Mouse (Mus musculus) stomach, postnatal 0 days (tissue): Measurements from ENCODE around the gene Itprip. TPM values are rescaled to one million over a fixed set of nuclear protein-coding genes. Genes with fewer than 3 reads are reported as not detected.

Experiments
- ATAC-seq: fragments of 200-750 bp; cut with Nextera tagmentation; 2 replicates; pipeline ENCODE4 v1.8.0; 2017; ENCODE audit not compliant: low FRiP score, low TSS enrichment
- DNase-seq: peaks from one replicate; pipeline ENCODE4 v3.0.0-alpha.2; 2016; ENCODE audit warnings: low spot score
- H3K27ac ChIP-seq: fragments of 300-500 bp; sonication (generic); replicated peaks from 2 replicates; pipeline ENCODE4 v1.5.1; 2014; ENCODE audit warnings: mild to moderate bottlenecking, control low read depth
- H3K27me3 ChIP-seq: fragments of 300-500 bp; sonication (generic); 2 replicates; pipeline ENCODE4 v1.6.1; 2014; ENCODE audit warnings: low read length; ENCODE audit not compliant: control insufficient read depth, insufficient read depth
- H3K36me3 ChIP-seq: fragments of 300-500 bp; sonication (generic); 2 replicates; pipeline ENCODE4 v1.6.1; 2014; ENCODE audit warnings: low read length, mixed read lengths; ENCODE audit not compliant: control insufficient read depth, insufficient read depth
- H3K4me1 ChIP-seq: fragments of 300-500 bp; sonication (generic); replicated peaks from 2 replicates; pipeline ENCODE4 v1.6.1; 2014; ENCODE audit warnings: antibody characterized with exemption; ENCODE audit not compliant: control insufficient read depth, insufficient read depth
- H3K4me2 ChIP-seq: fragments of 300-500 bp; sonication (generic); replicated peaks from 2 replicates; pipeline ENCODE4 v1.6.1; 2014; ENCODE audit warnings: low read depth, mild to moderate bottlenecking, control low read depth, moderate library complexity
- H3K4me3 ChIP-seq: fragments of 300-500 bp; sonication (generic); 2 replicates; pipeline ENCODE4 v1.5.1; 2014; ENCODE audit warnings: low read depth, low read length, control low read depth
- H3K9ac ChIP-seq: fragments of 300-500 bp; sonication (generic); 2 replicates; pipeline ENCODE4 v1.6.1; 2014; ENCODE audit warnings: mild to moderate bottlenecking, low read length, control low read depth, mixed read lengths
- H3K9me3 ChIP-seq: fragments of 300-500 bp; sonication (generic); 2 replicates; pipeline ENCODE4 v1.6.1; 2016; ENCODE audit warnings: low read length; ENCODE audit not compliant: control insufficient read depth
- CTCF ChIP-seq: IDR thresholded peaks from 2 replicates; pipeline ENCODE4 v1.5.1; 2016; ENCODE audit warnings: antibody characterized with exemption, low read depth, mild to moderate bottlenecking, moderate library complexity
- EP300 ChIP-seq: optimal IDR thresholded peaks from 2 replicates; pipeline ENCODE3; 2016; ENCODE audit warnings: antibody characterized with exemption
- WGBS: fragments of 180-500 bp; shearing (Covaris S2); extraction: QIAGEN DNeasy Blood & Tissue Kit; methylation state at CpG from one replicate; pipeline ENCODE4 v1.1.7; 2014; 5-methylcytosine and 5-hydroxymethylcytosine counted together
- polyA plus RNA-seq: library from polyadenylated mRNA; unstranded; fragments of >200 nt; fragmentation: Nextera tagmentation; extraction: Ambion mirVana; gene quantifications from 2 replicates; pipeline ENCODE4 v1.2.1, GENCODE M21; 2015

The Itprip gene
- polyA plus RNA-seq, 1 experiment from 2014 or later: 7.9 TPM

GRCm38 (mm10) chr19:47919966-47920375, 872 bp upstream of the Itprip start:
- Histone ChIP-seq H3K9me3 (no peaks in the 10 kb centered on the region), H3K4me2 (peak overlapping the region; percentile 83), H3K27ac (peak overlapping the region; percentile 97), H3K27me3 (no peaks in the 10 kb centered on the region), H3K4me3 (peak overlapping the region; percentile 80), H3K4me1 (0 out of 2 replicates have a peak, but pooled peaks cover 8% of the 10 kb centered on the region), H3K36me3 (no peaks in the 10 kb centered on the region), H3K9ac (peak overlapping the region; percentile 80)
- WGBS: 0% methylated on average over 8 of the region's 8 CpGs
- ATAC-seq (no peak; the same call in 1 of the 2 replicates), DNase-seq (no peak)
- TF ChIP-seq CTCF: no peak
- no peak for TF ChIP-seq EP300

GRCm38 (mm10) chr19:47918455-47919101, 521 bp downstream of the Itprip start:
- no peaks in the 10 kb centered on the region for H3K27me3 ChIP-seq
- no peaks in the 10 kb centered on the region for H3K36me3 ChIP-seq
- peak overlapping the region; percentile 97 for H3K27ac ChIP-seq
- H3K4me3 ChIP-seq: peak overlapping the region; percentile 80
- no peak; the same call in 1 of the 2 replicates for ATAC-seq
- H3K4me1 ChIP-seq: 0 out of 2 replicates have a peak, but pooled peaks cover 8% of the 10 kb centered on the region
- H3K4me2 ChIP-seq: peak overlapping the region; percentile 83
- WGBS: under 1% methylated on average over 25 of the region's 29 CpGs
- no peak for TF ChIP-seq EP300
- no peak for TF ChIP-seq CTCF
- DNase-seq: no peak
- no peaks in the 10 kb centered on the region for H3K9me3 ChIP-seq
- H3K9ac ChIP-seq: peak overlapping the region; percentile 80

GRCm38 (mm10) chr19:47918016-47918415, 1.1 kb downstream of the Itprip start:
- H3K9ac ChIP-seq: peak overlapping the region; percentile 80
- DNase-seq: no peak
- peak overlapping the region; percentile 83 for H3K4me2 ChIP-seq
- no peaks in the 10 kb centered on the region for H3K9me3 ChIP-seq
- no peaks in the 10 kb centered on the region for H3K36me3 ChIP-seq
- ATAC-seq: no peak
- peak overlapping the region; percentile 80 for H3K4me3 ChIP-seq
- TF ChIP-seq CTCF: no peak
- TF ChIP-seq EP300: no peak
- 22% methylated on average over 9 of the region's 9 CpGs for WGBS
- peak overlapping the region; percentile 97; the same call in 1 of the 2 replicates for H3K27ac ChIP-seq
- H3K27me3 ChIP-seq: no peaks in the 10 kb centered on the region
- 0 out of 2 replicates have a peak, but pooled peaks cover 8% of the 10 kb centered on the region for H3K4me1 ChIP-seq

DNA sequence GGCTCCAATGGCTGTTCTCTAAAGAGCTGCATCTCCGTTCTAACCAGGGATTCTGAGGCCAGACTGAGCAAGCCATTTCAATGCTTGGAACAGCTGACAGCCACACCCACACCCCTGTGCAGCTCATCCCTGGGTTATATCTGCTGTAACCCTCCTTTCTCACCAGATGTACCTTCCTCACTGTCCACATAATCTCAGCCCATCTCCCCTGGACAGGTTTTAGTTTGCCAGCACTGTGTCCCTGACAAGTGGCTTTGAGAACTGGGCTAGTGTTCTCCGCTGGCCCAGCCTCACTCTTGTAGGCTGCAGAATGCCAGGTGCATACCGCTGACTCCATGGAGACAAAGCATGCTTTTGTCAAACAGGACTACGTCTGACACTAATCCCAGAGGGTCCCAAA, 1.7 kb downstream of the Itprip start:
- WGBS: 36% methylated on average over 4 of the region's 4 CpGs
- Histone ChIP-seq H3K4me2 (peak overlapping the region; percentile 83), H3K27ac (no peak overlapping the region), H3K36me3 (no peaks in the 10 kb centered on the region), H3K9ac (no peak overlapping the region), H3K27me3 (no peaks in the 10 kb centered on the region), H3K4me3 (peak overlapping the region; percentile 80; the same call in 1 of the 2 replicates), H3K4me1 (0 out of 2 replicates have a peak, but pooled peaks cover 8% of the 10 kb centered on the region), H3K9me3 (no peaks in the 10 kb centered on the region)
- ATAC-seq (no peak), DNase-seq (no peak)
- no peak for TF ChIP-seq EP300
- TF ChIP-seq CTCF: no peak

- Histone ChIP-seq H3K27ac (no peak overlapping the region), H3K36me3 (no peaks in the 10 kb centered on the region), H3K4me3 (no peak overlapping the region), H3K27me3 (no peaks in the 10 kb centered on the region), H3K4me1 (peaks cover 11% of the 10 kb centered on the region; the same call in 1 of the 2 replicates), H3K9me3 (no peaks in the 10 kb centered on the region), H3K9ac (no peak overlapping the region), H3K4me2 (no peak overlapping the region)
- TF ChIP-seq EP300 (no peak), CTCF (no peak)
- ATAC-seq (no peak), DNase-seq (no peak)
- 64% methylated on average over 4 of the region's 4 CpGs for WGBS
Measured at GRCm38 (mm10) chr19:47915251-47915650, 3.8 kb downstream of the Itprip start.

DNA sequence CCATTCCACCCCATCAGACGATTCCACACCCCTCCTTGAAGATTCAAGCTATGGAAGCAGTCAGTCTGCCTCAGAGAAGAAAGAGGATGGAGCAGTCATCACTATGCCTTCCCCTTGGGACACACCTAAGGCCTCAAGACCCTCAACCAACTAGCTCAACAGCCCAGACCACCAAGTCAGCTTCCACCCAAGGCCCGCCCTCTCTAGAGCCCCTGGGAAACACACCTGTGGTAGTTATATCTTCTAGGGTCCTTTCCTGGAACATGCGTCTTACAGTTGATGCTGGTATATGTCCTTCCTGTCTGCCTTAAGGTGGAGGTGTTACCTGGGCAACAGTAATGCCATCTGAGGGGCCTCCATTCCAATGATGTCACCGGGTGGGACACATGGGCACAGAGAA, 4.9 kb downstream of the Itprip start:
- WGBS: 92% methylated on average over 4 of the region's 4 CpGs
- TF ChIP-seq EP300 (no peak), CTCF (no peak)
- no peak for DNase-seq
- Histone ChIP-seq H3K27me3 (no peaks in the 10 kb centered on the region), H3K4me1 (peaks cover 13% of the 10 kb centered on the region), H3K4me3 (no peak overlapping the region), H3K9ac (no peak overlapping the region), H3K4me2 (no peak overlapping the region), H3K36me3 (no peaks in the 10 kb centered on the region), H3K9me3 (no peaks in the 10 kb centered on the region), H3K27ac (no peak overlapping the region)
- ATAC-seq: no peak
